Mouse (Mus musculus): Measurements from ENCODE around the gene Defb42. TPM values are rescaled to one million over a fixed set of nuclear protein-coding genes. Genes with fewer than 3 reads are reported as not detected.

Defb42 gene
- total RNA-seq, 2 experiments from 2014 or later = not detected

Other genes starting within 250 kb of the Defb42 start
- 10 to 100 TPM; 11.3 to 11.8 TPM for gene Wdfy2, start 209.3 kb upstream of the Defb42 start, total RNA-seq (2021)
- not detected for gene Defb48, start 62.5 kb upstream of the Defb42 start, total RNA-seq (2021)
- not detected for gene Defb47, start 48.9 kb upstream of the Defb42 start, total RNA-seq (2021)
- gene Defb43, start 35.2 kb upstream of the Defb42 start, total RNA-seq (2021) = not detected
- gene Defb30, start 3.0 kb downstream of the Defb42 start, total RNA-seq (2021) = not detected

All from left cerebral cortex, postnatal 10 days (tissue).